Mouse (Mus musculus) lung, adult 10 weeks (tissue): Measurements from ENCODE around the gene Lrrc34. TPM values are rescaled to one million over a fixed set of nuclear protein-coding genes. Genes with fewer than 3 reads are reported as not detected.

Source experiments
- polyA plus RNA-seq: library from polyadenylated mRNA; stranded (reverse); fragments of 350-450 nt; fragmentation: Illumina TruSeq; extraction: RNeasy Lipid Tissue Mini Kit (QIAGEN cat#74804); gene quantifications from one replicate; pipeline ENCODE4 v1.2.3, GENCODE M21; 2014; ENCODE audit warnings: low read depth, low replicate concordance; ENCODE audit not compliant: insufficient read depth

Lrrc34 gene
- 3.9 TPM for polyA plus RNA-seq

GRCm38 (mm10) chr3:30647440-30648090, at the start of gene Lrrc34:
Gene Lrrc34 (minus strand): TSS chr3:30647869.

DNA sequence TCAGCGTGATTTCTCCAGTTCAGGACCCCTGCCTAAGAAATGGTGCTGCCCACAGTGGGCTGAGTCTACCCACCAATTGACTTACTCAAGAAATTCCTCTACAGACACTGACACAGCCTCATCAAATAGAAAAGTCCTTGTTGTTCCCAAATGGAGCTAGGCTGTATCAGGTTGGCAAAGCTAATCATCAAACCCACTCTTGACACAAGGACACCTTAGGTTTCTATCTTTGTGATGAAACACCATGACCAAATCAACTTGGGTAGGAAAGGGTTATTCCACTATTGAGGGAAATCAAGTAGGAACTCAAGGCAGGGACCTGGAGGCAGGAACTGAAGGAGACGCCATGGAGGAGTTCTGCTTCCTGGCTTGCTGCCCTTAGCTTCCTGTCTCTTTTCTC, 3.5 kb downstream of the Lrrc34 start, which contains the start of gene Lrriq4:
TSS of gene Lrriq4 (plus strand) at position 301 of the 400 bp plus-strand sequence.

GRCm38 (mm10) chr3:30602065-30602739, 45.5 kb downstream of the Lrrc34 start, which contains the start of gene Mynn:
Gene Mynn (plus strand): TSS chr3:30602065.

DNA sequence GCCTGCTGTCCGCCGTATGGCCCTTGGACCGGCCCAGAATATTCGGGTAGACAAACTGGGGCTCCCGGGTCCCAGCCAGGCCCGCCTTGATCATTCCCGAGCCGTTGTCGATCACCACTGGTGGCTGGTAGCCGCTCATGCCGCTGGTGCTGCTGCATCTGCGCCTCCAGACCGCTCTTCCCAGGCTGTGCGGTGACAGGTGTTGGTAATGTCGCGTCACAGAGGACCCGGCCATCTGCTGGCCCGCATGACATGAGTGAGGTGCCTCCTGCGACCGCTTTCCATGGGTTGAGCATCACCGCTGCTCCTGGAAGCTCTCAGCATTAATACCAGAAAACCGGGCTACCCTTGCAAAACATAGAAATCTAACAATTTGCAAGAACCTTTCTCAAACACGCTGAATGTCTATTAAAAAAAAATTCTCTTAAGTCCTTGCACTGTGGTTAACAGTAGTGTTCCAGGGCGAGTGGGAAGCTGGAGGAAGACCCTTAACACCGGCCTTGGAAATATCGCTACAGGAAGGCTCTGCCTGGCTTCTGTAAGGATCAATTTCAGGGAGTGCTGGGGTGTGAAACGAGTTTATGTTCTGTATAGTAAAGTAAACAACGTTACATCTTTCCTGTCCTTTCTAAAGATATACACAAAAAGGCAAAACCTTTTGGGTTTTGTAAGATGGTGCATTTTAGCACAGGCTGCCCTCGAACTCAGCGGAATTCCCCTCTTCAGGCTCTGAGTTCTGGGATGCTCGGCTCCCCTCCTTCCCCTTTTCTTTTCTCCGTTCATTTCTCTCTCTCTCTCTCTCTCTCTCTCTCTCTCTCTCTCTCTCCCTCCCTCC, 47.7 kb downstream of the Lrrc34 start, which contains the start of gene Actrt3:
TSS of gene Actrt3 (minus strand) at position 229 of the 835 bp plus-strand sequence.

Other genes with a start within 250 kb of the Lrrc34 start
- 10.8 TPM for gene Mecom, start 99.9 kb downstream of the Lrrc34 start, polyA plus RNA-seq
- not detected for gene Actrt3, start 47.9 kb downstream of the Lrrc34 start, polyA plus RNA-seq
- gene Mynn, start 45.8 kb downstream of the Lrrc34 start, polyA plus RNA-seq: 9.8 TPM
- not detected for gene Lrriq4, start 3.4 kb downstream of the Lrrc34 start, polyA plus RNA-seq
- 0.38 TPM for gene Lrrc31, start 52.0 kb upstream of the Lrrc34 start, polyA plus RNA-seq
- not detected for gene Samd7, start 98.4 kb upstream of the Lrrc34 start, polyA plus RNA-seq
- gene Sec62, start 145.0 kb upstream of the Lrrc34 start, polyA plus RNA-seq: 87.7 TPM
- 4.4 TPM for gene Gpr160, start 208.1 kb upstream of the Lrrc34 start, polyA plus RNA-seq